Mouse (Mus musculus) gastrocnemius, postnatal 25 days (tissue): Measurements from ENCODE around the gene Fermt1. TPM values are rescaled to one million over a fixed set of nuclear protein-coding genes. Genes with fewer than 3 reads are reported as not detected.

Experiments used
- DNase-seq: peaks from one replicate; pipeline ENCODE4 v3.0.0; 2022
- total RNA-seq, 2 experiments: library from RNA; stranded (reverse); gene quantifications; 1 replicate in 1 of 2; 2 replicates in 1 of 2; pipeline ENCODE4 v1.2.3; 2021

The Fermt1 gene
- total RNA-seq, 2 experiments from 2014 or later: not detected

DNA sequence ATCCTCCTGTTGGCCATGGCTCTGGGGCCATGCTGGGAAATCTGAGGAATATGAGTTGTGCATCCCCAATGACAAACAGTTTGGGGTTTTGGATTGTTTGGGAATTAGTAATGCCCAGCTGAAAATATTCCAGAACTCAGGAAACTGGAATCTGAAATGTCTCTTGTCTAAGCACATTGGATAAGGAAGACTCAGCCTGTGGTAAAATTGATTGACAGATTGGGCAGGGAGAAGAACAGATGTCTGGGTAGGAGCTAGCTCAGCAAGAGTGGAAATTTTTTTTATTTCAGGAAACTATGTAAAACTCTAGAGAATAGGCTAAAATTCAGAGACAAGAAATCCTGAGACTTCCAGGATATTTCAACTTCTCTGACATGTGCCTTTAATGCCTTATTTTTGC lies 85.3 kb downstream of the Fermt1 start:
- no peak for DNase-seq

DNA sequence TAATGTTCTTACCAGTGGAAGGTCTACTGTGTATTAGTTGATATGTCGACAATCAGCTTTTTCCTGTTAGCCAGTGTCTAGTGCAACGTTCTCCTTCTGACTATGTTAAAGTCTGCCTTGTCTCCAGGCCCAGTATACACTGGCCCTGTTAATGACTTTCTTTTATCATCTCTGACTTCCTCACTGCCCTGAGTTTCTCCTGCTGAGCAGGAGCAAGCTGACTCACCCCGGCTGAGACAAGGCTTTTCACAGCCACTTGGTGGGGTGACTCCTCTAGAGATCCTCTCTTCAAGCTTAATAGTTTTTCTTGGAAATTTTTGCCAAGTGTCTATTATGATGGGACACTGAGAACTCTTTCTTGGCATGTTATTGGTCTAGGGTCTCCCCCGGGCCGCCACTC lies 89.4 kb downstream of the Fermt1 start:
- DNase-seq: no peak

Other genes with a start within 250 kb of the Fermt1 start
- gene Chgb, start 164.6 kb downstream of the Fermt1 start, total RNA-seq: under 1 TPM; 0.10 to 0.21 TPM
- 1 to 10 TPM; 5.4 to 5.7 TPM for gene Trmt6, start 129.9 kb downstream of the Fermt1 start, total RNA-seq
- gene Mcm8, start 129.8 kb downstream of the Fermt1 start, total RNA-seq: 1 to 10 TPM; 1.2 to 1.6 TPM
- 10 to 100 TPM; 11.9 to 13.9 TPM for gene Crls1, start 99.2 kb downstream of the Fermt1 start, total RNA-seq
- not detected for gene Lrrn4, start 65.0 kb downstream of the Fermt1 start, total RNA-seq